Mouse (Mus musculus): ENCODE measurements around the gene Plbd2. TPM values are rescaled to one million over a fixed set of nuclear protein-coding genes. Genes with fewer than 3 reads are reported as not detected.
"Not testable (repeated sequence)": the region's sequence is repeated elsewhere in the genome, so short reads cannot be mapped to it uniquely, and the experiment has no call there.

Plbd2 gene
- total RNA-seq, 2 experiments from 2014 or later, result 7.9 to 10.5 TPM

DNA sequence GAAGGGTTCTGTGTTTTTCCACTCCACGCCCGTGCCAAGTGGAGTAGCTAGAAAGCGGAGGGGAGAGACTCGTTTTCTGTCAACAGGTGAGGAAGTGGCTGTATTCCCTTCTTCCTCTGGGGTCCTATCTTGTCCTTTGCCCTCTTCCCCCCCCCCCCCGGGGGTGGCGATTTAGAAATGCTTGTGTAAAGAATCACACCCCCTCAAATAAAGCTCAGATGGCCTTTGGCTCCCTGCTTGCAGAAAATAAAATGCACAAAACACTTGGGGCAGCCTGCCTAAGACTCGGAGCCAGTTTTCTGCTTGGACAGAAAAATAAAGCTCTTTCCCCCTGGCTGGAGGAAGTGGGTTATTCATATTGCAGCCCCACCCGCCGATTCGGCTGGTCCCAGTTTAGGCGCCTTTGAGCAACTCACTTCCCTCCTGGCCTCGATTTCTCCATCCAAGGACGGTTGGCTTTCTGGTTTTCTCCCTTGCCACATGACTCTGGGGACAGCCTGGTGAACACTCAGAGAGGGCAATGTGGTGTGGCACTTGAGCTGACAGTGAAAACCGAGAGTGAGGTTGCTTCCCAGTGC is 8.3 kb upstream of the Plbd2 start:
- peak; percentile 57 for ATAC-seq (ENCODE audit: poor library complexity, severe bottlenecking)

DNA sequence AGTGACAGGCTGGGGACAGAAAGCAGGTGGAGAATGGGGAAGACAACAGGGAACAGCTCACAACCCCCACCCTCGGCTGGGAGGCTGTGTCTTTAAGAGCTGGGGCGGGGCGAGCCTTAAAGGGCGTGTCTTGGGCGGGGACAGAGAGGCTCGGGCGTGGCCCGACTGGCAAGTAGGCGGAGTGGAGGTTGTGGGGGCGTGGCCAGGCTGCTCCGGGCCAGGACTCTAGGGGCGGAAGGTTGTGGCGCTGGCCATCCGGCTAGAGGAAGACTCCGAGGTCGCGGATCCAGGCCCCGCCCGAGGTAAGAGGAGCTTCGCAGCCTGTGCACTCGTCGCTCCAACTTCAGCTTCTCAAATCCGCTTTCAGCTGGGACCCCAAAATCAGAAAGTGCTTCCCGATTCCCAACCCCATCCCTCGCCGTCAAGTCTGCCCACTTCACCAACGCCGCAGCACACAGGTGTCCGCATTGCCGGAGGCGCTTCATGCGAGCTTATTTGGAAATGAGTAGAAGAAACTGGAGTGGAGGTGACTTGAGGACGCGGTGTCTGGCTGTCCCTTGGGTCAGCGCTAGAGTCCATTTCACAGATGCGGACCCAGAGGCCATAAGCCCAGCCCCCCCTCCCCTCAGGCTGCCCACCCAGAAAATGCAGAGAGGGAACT is 7.7 kb upstream of the Plbd2 start, which contains the start of gene Slc8b1:
Gene Slc8b1 (plus strand): TSS at position 187 of the 661 bp plus-strand sequence.
- peak; percentile 91 for ATAC-seq (ENCODE audit: poor library complexity, severe bottlenecking)

DNA sequence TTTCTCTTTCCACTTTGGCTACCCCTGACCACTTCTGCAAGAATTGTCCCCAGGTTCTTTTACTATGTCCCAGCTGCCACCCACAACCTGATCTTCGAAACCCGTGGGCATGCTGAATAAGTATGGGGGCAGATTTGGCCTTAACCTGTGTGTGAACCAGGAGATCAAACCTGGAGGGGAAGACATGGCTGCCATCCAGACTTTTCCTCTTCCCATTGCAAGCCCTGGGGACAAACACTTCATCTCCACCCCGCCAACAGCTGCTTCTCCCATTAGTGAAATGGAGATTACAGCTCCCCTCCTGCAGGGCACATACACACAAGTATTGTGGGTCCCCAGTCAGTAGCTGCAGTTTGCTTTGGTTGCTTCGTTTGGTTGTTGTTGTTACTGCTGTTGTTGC is 3.9 kb upstream of the Plbd2 start:
- no peak for ATAC-seq (ENCODE audit: poor library complexity, severe bottlenecking)

DNA sequence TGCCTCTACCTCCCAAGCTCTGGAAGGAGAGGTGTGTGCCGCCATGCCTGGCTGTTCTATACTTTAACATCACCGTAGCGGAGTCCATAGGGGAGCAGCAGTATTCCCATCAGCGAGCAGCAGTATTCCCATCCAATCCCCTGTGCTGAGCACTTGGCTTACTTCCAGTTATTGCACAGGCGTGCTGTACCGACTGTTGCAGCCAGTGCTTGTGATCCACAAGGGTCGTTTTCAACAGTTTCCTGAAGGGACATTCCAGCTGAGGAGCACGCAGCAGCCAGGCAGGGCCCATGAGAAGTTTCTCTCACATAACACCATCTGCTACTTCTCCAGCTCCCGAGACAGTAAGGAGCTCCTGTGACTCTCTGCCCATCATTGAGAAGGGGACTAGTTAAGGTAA is 3.1 kb upstream of the Plbd2 start:
- no peak for ATAC-seq (ENCODE audit: poor library complexity, severe bottlenecking)

DNA sequence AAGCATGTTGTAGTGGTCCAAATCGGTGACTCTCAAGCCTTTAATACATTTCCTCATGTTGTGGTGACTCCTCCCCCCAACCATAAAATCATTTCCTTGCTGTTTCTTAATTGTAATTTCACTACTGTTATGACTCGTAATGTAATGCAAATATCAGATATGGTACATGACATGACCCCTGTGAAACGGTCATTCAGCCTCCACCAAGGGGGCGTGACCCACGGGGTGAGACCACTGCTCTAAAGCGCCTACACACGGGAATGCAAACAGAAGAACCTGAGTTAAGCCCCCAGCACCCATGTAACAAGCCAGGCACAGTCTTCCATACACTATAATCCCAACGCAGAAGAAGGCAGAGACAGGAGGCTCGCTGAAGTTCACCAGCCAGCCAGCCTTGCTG is 2.4 kb upstream of the Plbd2 start:
- no peak for ATAC-seq (ENCODE audit: poor library complexity, severe bottlenecking)

DNA sequence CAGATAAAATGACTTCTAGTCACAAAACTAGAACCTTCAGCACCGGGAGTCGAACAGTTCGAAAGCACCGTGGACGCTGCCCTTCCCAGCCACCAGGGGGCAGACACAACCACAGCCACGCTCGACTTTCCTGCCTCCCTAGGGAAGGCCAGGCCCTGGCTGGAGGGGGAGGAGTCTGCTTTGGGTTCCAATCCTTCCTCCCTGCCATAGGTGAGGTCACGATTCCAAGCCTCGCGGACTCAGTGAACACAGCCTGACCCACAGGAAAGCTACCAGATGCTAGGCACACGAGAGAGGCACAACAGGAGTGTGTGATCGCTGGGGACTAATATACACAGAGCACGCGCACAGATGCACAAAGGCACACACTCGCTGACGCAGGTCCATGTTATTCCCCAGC is 1.9 kb upstream of the Plbd2 start:
- peak; percentile 89 for ATAC-seq (ENCODE audit: poor library complexity, severe bottlenecking)

DNA sequence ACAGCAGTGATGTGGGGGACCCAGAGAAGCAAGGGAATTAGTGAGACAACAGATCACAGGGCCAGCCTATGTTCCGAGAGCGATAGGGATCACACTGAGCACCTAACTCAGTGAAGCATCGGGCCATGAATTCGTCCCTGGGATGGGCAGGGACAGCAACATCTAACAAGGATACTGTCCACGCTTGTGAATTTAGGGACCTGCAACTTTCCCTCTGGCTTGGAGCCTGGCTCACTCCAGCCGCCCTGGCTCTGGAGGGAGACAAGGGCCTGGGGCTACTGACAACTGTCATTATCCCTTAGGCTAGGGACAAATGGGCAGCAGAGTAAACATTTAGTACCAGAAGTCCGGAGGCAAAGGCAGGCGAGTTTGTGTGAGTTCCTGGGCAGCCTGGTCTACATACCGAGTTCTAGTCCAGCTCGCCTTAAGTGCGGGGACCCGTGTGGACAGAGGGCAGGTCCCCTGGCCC is 716 bp downstream of the Plbd2 start:
- no peak for ATAC-seq (ENCODE audit: poor library complexity, severe bottlenecking)

DNA sequence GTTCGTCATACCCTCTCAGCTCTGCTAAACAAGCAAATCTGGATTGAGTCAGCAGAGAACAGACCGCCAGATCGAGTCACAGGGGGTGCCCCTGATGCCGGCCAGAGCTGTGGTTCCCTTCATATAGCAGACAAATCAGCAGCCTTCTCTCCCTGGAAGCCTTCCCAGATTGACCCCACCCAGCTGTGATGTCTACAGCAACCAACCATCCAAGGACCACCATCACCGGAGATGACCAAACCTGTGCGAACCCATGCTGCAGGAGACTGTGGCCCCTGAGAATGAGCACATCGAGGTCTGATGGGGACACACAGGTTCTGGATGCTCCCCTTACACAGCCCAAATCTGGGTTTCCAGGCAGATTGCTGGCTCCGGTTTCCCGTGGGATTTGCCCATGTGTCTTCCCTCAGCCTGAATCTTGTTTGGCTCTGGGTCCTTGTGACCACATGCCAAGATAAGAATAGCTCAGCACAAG is 1.2 kb downstream of the Plbd2 start:
- no peak for ATAC-seq (ENCODE audit: poor library complexity, severe bottlenecking)

DNA sequence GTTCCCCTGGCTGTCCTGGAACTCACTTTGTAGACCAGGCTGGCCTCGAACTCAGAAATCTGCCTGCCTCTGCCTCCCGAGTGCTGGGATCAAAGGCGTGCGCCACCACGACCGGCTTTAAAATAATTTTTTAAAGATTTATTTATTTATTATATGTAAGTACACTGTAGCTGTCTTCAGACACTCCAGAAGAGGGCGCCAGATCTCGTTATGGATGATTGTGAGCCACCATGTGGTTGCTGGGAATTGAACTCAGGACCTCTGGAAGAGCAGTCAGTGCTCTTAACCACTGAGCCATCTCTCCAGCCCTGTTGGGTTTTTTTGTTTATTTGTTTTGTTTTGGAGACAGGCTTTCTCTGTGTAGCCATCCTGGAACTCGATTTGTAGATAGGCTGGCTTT is 2.8 kb downstream of the Plbd2 start:
- ATAC-seq (ENCODE audit: poor library complexity, severe bottlenecking), result not testable (repeated sequence)

DNA sequence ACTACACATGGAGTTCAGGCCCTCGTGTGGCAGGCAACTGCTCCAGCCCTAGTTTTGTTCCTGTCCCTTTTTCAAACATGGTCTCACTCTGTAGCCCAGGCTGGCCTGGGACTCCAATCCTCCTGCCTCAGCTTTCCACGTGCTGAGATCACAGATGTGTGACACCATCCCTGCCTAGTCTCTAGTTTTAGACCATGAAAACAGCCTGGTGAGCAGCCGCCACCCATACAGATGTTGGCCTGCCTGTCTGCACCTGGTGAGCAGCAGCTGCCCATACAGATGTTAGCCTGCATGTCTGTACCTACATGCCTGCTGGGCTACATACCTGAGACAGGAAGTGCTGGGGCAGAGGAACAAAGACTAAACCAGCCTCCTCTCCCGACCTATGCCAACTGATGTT is 4.2 kb downstream of the Plbd2 start:
- ATAC-seq (ENCODE audit: poor library complexity, severe bottlenecking), result no peak

DNA sequence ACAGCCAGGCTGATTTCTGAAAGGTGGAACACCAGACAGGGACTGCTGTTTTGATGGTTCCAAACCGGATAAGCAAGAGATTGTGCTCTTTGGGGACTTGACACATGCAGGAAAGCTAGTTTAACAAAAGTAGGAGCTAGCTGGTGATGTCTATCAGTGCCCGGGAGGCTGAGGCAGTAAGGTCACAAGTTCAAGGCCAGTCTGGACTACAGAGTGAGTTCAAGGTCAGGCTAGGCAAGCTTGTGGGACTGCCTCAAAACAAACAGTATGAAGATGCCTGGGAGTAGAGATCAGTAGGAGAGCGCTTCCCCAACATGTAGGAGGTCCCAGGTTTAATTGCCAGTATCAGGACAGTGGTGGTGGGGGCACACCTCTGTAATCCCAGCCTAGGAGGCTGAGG is 6.4 kb downstream of the Plbd2 start:
- ATAC-seq (ENCODE audit: poor library complexity, severe bottlenecking), result no peak

DNA sequence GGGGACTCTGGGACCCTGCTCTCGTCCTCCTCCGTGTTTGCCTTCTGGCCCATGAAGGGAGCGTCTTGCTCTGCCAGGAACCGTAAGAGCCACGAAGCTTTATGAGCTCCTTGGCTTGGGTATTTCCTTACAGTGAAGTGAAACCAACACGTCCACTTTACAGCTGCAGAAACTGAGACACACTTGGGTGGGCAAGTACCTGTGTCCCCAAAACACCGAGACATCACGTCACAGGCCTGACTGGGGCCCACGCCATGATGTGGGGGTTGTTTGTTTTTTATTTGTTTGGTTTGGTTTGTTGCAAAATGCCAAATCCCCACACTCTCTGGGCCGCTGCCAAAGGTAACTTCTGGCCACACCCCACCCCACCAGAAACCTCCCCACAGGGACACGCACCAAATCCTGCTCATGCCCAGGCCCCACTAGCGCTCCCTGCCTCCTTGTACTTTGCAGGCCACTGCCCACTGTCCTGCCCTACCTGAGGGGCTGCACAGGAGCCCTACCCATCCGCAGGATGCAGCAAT is 7.7 kb downstream of the Plbd2 start:
- no peak for ATAC-seq (ENCODE audit: poor library complexity, severe bottlenecking)

DNA sequence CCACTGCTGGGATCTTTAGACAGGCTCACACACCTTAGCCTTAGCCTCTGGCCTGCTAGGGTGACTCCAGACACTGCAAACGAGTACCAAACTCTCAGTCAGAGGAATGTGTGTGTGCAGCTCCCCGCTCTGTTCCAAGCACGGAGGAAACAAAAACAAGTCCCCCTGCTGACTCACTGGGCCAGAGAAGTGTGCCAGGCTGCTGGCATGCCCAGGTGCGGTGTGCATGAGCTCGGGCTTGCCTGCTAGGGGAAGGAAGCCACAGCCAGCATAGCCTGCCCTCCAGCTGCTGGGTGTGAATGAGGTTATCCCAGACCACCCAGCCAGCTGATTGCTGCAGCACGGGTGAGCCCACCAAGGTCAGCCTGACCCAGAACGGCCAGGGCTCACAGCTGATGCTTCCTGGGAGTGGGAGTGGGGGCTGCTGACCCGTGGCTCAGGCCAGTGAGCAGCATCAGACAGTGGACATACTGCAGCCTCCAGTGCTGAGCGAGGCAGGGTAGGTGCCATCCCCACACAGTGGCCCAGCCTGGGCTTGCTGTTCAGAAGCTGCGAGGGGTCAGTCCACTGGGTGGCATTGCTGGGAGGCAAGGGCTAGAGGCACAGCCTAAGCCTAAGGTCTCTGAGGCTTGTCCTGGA is 8.2 kb downstream of the Plbd2 start:
- ATAC-seq (ENCODE audit: poor library complexity, severe bottlenecking), result no peak

DNA sequence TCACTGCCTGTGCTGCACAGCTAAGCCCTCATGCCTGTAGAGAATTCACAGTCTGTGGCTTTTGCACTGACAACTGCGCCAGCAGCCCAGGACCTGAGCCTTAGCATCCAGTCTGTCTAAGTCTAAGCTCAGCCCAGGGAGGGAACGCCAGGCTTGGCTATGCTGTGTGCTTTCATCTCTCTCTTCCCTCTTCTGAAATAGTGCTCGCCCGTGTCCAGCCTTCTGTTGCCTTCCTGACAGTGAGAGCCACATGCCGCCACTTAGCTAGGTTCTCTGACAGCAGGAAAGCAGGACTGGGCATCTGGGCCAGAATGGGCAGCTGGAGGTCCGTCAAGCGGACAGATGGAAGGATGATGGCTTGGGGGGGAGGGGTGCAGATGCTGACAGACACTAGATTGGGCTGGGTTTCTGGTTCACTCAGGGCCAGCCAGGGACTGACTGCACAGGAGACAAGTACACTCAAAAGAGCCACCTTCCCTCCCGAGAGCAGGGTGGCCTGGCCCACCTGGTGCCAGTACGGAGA is 9.5 kb downstream of the Plbd2 start:
- ATAC-seq (ENCODE audit: poor library complexity, severe bottlenecking), result no peak

DNA sequence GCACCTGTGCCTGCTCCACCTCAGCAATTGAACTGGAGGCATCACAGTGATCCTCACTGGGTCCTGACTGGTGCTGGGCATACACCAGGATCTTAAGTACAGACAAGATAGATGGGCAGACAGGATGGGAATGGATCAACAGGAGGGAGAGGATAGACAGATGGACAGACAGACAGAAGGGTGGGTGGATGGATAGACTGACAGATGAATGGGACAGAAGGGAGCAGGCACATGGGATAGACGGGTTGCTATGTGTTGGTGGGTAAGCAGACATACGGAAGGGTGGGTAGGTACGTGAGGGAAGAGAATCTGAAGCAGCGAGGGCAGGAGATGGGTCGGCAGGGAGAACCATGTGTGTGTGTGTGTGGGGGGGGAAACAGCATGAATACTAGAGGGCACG is 10.0 kb downstream of the Plbd2 start:
- no peak for ATAC-seq (ENCODE audit: poor library complexity, severe bottlenecking)

DNA sequence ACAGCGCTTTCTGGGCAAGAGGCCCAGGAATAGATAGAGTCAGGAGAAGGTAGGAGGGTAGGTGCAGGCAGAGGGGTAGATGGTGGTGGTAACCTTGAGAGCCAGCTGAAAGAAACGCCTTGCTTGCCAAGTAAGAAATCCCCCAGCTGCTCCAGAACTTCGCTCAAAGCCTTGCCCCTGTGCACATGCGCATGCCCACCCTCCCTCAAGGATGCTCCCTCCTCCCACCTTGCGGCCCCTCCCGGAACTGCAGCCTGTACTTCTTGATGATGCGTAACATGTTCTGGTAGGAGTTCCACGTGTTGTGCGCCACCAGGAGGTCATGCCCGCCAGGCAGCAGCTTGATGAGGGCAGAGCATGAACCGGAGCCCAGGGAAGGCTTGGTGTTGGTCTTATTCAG is 11.0 kb downstream of the Plbd2 start:
- no peak for ATAC-seq (ENCODE audit: poor library complexity, severe bottlenecking)

DNA sequence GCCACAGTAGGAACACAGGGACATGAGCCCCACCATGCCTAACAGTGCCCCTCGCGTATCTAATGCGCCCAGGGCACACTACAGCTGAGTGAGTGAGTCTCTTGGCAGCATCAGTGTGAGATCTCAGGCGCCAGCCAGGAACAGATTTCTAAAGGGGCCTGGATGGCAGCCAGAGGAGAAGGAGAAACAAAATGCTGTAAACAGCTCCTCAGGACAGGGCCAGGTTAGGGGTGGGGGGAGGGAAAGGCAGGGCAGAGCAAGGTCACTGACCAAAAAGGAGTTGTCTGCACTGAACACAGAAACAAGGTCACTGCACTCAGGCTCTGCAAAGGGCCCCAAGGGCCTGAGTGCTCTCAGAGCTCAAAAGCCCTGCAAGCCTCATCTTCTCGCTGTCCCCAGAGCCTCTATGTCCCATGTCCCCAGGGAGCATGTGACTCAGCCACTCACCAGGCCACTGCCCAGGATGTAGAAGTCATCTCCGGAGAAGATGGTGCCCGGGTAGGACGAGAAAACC is 12.7 kb downstream of the Plbd2 start:
- ATAC-seq (ENCODE audit: poor library complexity, severe bottlenecking), result no peak

DNA sequence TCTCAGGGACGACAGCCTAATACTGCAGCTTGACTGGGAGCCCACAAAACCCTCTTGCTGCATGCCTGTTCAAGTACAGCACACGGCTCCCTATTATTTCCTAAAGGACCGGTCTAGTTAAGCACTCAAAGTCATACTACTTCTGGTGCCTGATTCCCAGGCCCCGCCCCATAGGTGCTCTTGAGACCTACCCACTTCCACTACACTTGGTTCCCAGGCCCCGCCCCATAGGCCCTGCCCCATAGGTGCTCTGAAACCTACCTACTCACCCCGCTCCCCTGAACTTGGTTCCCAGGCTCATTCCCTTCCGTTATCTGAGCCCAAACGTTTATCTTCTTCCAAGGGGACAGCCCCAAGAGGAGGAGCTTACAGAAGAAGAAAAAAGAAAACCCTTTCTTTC is 15.6 kb downstream of the Plbd2 start:
- ATAC-seq (ENCODE audit: poor library complexity, severe bottlenecking), result no peak

DNA sequence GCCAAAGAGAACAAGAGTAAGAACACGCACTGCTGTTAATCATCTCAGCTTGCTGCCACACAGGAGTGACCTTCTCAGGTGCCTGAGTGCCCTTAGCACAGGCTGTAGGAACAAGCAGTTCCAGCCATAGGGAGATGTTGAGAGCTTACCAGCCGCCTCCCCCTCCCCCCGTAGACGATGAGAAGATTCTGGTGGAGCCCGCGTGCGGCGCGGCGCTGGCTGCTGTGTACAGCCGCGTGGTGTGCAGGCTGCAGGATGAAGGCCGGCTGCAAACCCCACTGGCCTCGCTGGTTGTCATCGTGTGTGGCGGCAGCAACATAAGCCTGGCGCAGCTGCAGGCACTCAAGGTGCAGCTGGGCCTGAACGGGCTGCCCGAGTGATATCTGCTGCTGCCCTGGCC is 20.0 kb downstream of the Plbd2 start:
- ATAC-seq (ENCODE audit: poor library complexity, severe bottlenecking), result no peak

DNA sequence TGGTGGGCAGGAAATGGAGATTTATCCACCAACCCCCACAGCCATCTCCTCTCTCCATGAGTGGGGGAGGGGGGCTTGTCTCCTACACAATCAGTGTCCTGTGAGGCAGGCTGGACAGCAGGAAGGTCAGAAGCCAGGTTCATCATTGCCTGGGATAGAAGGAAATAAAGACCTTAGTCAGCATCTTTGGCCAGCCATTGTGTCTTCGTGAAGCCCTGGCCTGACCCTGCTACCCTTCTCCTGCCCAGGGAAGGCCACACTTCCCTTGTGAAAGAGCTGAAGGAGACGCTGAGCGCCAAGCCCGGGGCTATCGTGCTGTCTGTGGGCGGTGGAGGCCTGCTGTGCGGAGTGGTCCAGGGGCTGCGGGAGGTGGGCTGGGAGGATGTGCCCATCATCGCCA is 22.2 kb downstream of the Plbd2 start:
- ATAC-seq (ENCODE audit: poor library complexity, severe bottlenecking), result no peak

DNA sequence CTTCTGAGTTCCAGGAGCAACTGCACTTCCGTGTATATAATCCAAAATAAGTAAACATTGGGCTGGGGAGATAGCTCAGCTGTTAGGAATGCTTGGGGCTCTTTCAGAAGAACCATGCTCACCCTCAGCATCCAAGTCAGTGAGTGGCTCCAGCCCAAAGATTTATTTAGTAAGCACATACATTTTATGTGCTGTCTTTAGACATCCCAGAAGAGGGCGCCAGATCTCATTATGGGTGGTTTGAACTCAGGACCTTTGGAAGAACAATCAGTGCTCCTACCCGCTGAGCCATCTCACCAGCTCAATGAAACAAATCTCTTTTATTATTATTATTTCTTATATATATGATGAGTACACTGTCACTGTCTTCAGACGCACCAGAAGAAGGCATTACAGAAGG is 23.9 kb downstream of the Plbd2 start:
- ATAC-seq (ENCODE audit: poor library complexity, severe bottlenecking), result no peak

DNA sequence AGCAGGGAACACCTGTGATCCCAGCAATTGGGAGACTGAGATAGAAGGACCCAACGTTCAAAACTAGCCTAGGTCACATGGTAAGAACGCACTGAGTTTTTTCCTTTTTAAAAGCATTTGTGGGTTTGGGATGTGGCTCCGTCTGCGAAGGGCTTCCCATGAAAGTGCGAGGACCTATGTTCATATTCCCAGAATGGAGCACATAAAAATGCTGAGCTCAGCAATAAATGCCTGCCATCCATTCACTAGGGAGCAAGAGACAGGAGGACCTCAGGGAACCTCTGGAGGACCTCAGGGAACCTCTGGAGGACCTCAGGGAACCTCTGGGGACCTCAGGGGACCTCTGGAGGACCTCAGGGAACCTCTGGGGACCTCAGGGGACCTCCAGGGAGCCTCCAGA is 25.4 kb downstream of the Plbd2 start:
- ATAC-seq (ENCODE audit: poor library complexity, severe bottlenecking), result no peak
